Mouse (Mus musculus): ENCODE data around the gene Ntrk2. TPM values are rescaled to one million over a fixed set of nuclear protein-coding genes. Genes with fewer than 3 reads are reported as not detected.

Gene Ntrk2
- polyA plus RNA-seq, 1 experiment from 2014 or later: 1.0 TPM

GRCm38 (mm10) chr13:58911936-58912335 lies 105.6 kb downstream of the Ntrk2 start:
- Histone ChIP-seq H3K36me3 (ENCODE audit: control insufficient read depth, insufficient read depth, low read length) (no peaks in the 10 kb centered on the region), H3K4me1 (replicated peaks; ENCODE audit: control insufficient read depth, insufficient read depth, low read length) (no peaks in the 10 kb centered on the region), H3K4me3 (ENCODE audit: low read depth, low read length) (no peak overlapping the region), H3K9me3 (ENCODE audit: control insufficient read depth, low read length) (no peaks in the 10 kb centered on the region), H3K27me3 (replicated peaks; ENCODE audit: control insufficient read depth, insufficient read depth, low read length) (no peaks in the 10 kb centered on the region), H3K9ac (ENCODE audit: low read length) (no peak overlapping the region), H3K4me2 (ENCODE audit: low read length) (no peak overlapping the region), H3K27ac (ENCODE audit: low read depth) (no peak overlapping the region)
- 81% methylated on average over 2 of the region's 2 CpGs for WGBS
- DNase-seq (ENCODE audit: low spot score) (no peak), ATAC-seq (replicated peaks; ENCODE audit: low FRiP score, low TSS enrichment, low read depth) (no peak)

- Histone ChIP-seq H3K27me3 (replicated peaks; ENCODE audit: control insufficient read depth, insufficient read depth, low read length) (no peaks in the 10 kb centered on the region), H3K9ac (ENCODE audit: low read length) (no peak overlapping the region), H3K4me2 (ENCODE audit: low read length) (no peak overlapping the region), H3K4me1 (replicated peaks; ENCODE audit: control insufficient read depth, insufficient read depth, low read length) (no peaks in the 10 kb centered on the region), H3K9me3 (ENCODE audit: control insufficient read depth, low read length) (no peaks in the 10 kb centered on the region), H3K4me3 (ENCODE audit: low read depth, low read length) (no peak overlapping the region), H3K36me3 (ENCODE audit: control insufficient read depth, insufficient read depth, low read length) (no peaks in the 10 kb centered on the region), H3K27ac (ENCODE audit: low read depth) (no peak overlapping the region)
- DNase-seq (ENCODE audit: low spot score): no peak
- no peak for ATAC-seq (replicated peaks; ENCODE audit: low FRiP score, low TSS enrichment, low read depth)
These were observed 106.2 kb downstream of the Ntrk2 start for GRCm38 (mm10) chr13:58912559-58912958.

GRCm38 (mm10) chr13:58914061-58914814 lies 107.9 kb downstream of the Ntrk2 start:
- no peaks in the 10 kb centered on the region for H3K4me1 ChIP-seq (replicated peaks; ENCODE audit: control insufficient read depth, insufficient read depth, low read length)
- H3K4me3 ChIP-seq (ENCODE audit: low read depth, low read length): no peak overlapping the region
- 67% methylated on average over 6 of the region's 6 CpGs for WGBS
- no peak overlapping the region for H3K4me2 ChIP-seq (ENCODE audit: low read length)
- no peaks in the 10 kb centered on the region for H3K9me3 ChIP-seq (ENCODE audit: control insufficient read depth, low read length)
- H3K27ac ChIP-seq (ENCODE audit: low read depth): no peak overlapping the region
- H3K9ac ChIP-seq (ENCODE audit: low read length): no peak overlapping the region
- DNase-seq (ENCODE audit: low spot score) (no peak), ATAC-seq (replicated peaks; ENCODE audit: low FRiP score, low TSS enrichment, low read depth) (no peak)
- no peaks in the 10 kb centered on the region for H3K27me3 ChIP-seq (replicated peaks; ENCODE audit: control insufficient read depth, insufficient read depth, low read length)
- H3K36me3 ChIP-seq (ENCODE audit: control insufficient read depth, insufficient read depth, low read length): no peaks in the 10 kb centered on the region

- no peak overlapping the region for H3K4me2 ChIP-seq (ENCODE audit: low read length)
- H3K4me3 ChIP-seq (ENCODE audit: low read depth, low read length): no peak overlapping the region
- no peaks in the 10 kb centered on the region for H3K9me3 ChIP-seq (ENCODE audit: control insufficient read depth, low read length)
- no peak overlapping the region for H3K9ac ChIP-seq (ENCODE audit: low read length)
- no peaks in the 10 kb centered on the region for H3K4me1 ChIP-seq (replicated peaks; ENCODE audit: control insufficient read depth, insufficient read depth, low read length)
- 98% methylated on average over 2 of the region's 2 CpGs for WGBS
- no peak overlapping the region for H3K27ac ChIP-seq (ENCODE audit: low read depth)
- ATAC-seq (replicated peaks; ENCODE audit: low FRiP score, low TSS enrichment, low read depth) (no peak), DNase-seq (ENCODE audit: low spot score) (no peak)
- H3K27me3 ChIP-seq (replicated peaks; ENCODE audit: control insufficient read depth, insufficient read depth, low read length): no peaks in the 10 kb centered on the region
- no peaks in the 10 kb centered on the region for H3K36me3 ChIP-seq (ENCODE audit: control insufficient read depth, insufficient read depth, low read length)
These were observed 110.0 kb downstream of the Ntrk2 start for GRCm38 (mm10) chr13:58916348-58916747.

- H3K4me3 ChIP-seq (ENCODE audit: low read depth, low read length): no peak overlapping the region
- no peaks in the 10 kb centered on the region for H3K4me1 ChIP-seq (replicated peaks; ENCODE audit: control insufficient read depth, insufficient read depth, low read length)
- no peak overlapping the region for H3K4me2 ChIP-seq (ENCODE audit: low read length)
- no peaks in the 10 kb centered on the region for H3K36me3 ChIP-seq (ENCODE audit: control insufficient read depth, insufficient read depth, low read length)
- ATAC-seq (replicated peaks; ENCODE audit: low FRiP score, low TSS enrichment, low read depth) (no peak), DNase-seq (ENCODE audit: low spot score) (no peak)
- H3K27ac ChIP-seq (ENCODE audit: low read depth): no peak overlapping the region
- H3K27me3 ChIP-seq (replicated peaks; ENCODE audit: control insufficient read depth, insufficient read depth, low read length): no peaks in the 10 kb centered on the region
- H3K9me3 ChIP-seq (ENCODE audit: control insufficient read depth, low read length): no peaks in the 10 kb centered on the region
- no peak overlapping the region for H3K9ac ChIP-seq (ENCODE audit: low read length)
- WGBS: 92% methylated on average over 7 of the region's 7 CpGs
These were observed 113.9 kb downstream of the Ntrk2 start for GRCm38 (mm10) chr13:58920241-58920640.

GRCm38 (mm10) chr13:58921255-58921654 lies 114.9 kb downstream of the Ntrk2 start:
- Histone ChIP-seq H3K4me1 (replicated peaks; ENCODE audit: control insufficient read depth, insufficient read depth, low read length) (no peaks in the 10 kb centered on the region), H3K27me3 (replicated peaks; ENCODE audit: control insufficient read depth, insufficient read depth, low read length) (no peaks in the 10 kb centered on the region), H3K9me3 (ENCODE audit: control insufficient read depth, low read length) (no peaks in the 10 kb centered on the region), H3K4me2 (ENCODE audit: low read length) (no peak overlapping the region), H3K36me3 (ENCODE audit: control insufficient read depth, insufficient read depth, low read length) (no peaks in the 10 kb centered on the region), H3K9ac (ENCODE audit: low read length) (no peak overlapping the region), H3K27ac (ENCODE audit: low read depth) (no peak overlapping the region), H3K4me3 (ENCODE audit: low read depth, low read length) (no peak overlapping the region)
- 77% methylated on average over 3 of the region's 3 CpGs for WGBS
- no peak for ATAC-seq (replicated peaks; ENCODE audit: low FRiP score, low TSS enrichment, low read depth)
- no peak for DNase-seq (ENCODE audit: low spot score)

GRCm38 (mm10) chr13:58921705-58922104 lies 115.3 kb downstream of the Ntrk2 start:
- Histone ChIP-seq H3K4me1 (replicated peaks; ENCODE audit: control insufficient read depth, insufficient read depth, low read length) (no peaks in the 10 kb centered on the region), H3K4me2 (ENCODE audit: low read length) (no peak overlapping the region), H3K27me3 (replicated peaks; ENCODE audit: control insufficient read depth, insufficient read depth, low read length) (no peaks in the 10 kb centered on the region), H3K9ac (ENCODE audit: low read length) (no peak overlapping the region), H3K9me3 (ENCODE audit: control insufficient read depth, low read length) (no peaks in the 10 kb centered on the region), H3K4me3 (ENCODE audit: low read depth, low read length) (no peak overlapping the region), H3K36me3 (ENCODE audit: control insufficient read depth, insufficient read depth, low read length) (no peaks in the 10 kb centered on the region), H3K27ac (ENCODE audit: low read depth) (no peak overlapping the region)
- ATAC-seq (replicated peaks; ENCODE audit: low FRiP score, low TSS enrichment, low read depth) (no peak), DNase-seq (ENCODE audit: low spot score) (no peak)
- WGBS: 83% methylated on average over 10 of the region's 10 CpGs

- H3K27me3 ChIP-seq (replicated peaks; ENCODE audit: control insufficient read depth, insufficient read depth, low read length): no peaks in the 10 kb centered on the region
- ATAC-seq (replicated peaks; ENCODE audit: low FRiP score, low TSS enrichment, low read depth) (no peak), DNase-seq (ENCODE audit: low spot score) (no peak)
- 87% methylated on average over 15 of the region's 15 CpGs for WGBS
- no peak overlapping the region for H3K27ac ChIP-seq (ENCODE audit: low read depth)
- H3K36me3 ChIP-seq (ENCODE audit: control insufficient read depth, insufficient read depth, low read length): no peaks in the 10 kb centered on the region
- no peak overlapping the region for H3K4me2 ChIP-seq (ENCODE audit: low read length)
- no peaks in the 10 kb centered on the region for H3K4me1 ChIP-seq (replicated peaks; ENCODE audit: control insufficient read depth, insufficient read depth, low read length)
- H3K9ac ChIP-seq (ENCODE audit: low read length): no peak overlapping the region
- H3K4me3 ChIP-seq (ENCODE audit: low read depth, low read length): no peak overlapping the region
- no peaks in the 10 kb centered on the region for H3K9me3 ChIP-seq (ENCODE audit: control insufficient read depth, low read length)
These were observed 115.8 kb downstream of the Ntrk2 start for GRCm38 (mm10) chr13:58922174-58922573.

- Histone ChIP-seq H3K9ac (ENCODE audit: low read length) (no peak overlapping the region), H3K36me3 (ENCODE audit: control insufficient read depth, insufficient read depth, low read length) (no peaks in the 10 kb centered on the region), H3K4me1 (replicated peaks; ENCODE audit: control insufficient read depth, insufficient read depth, low read length) (no peaks in the 10 kb centered on the region), H3K9me3 (ENCODE audit: control insufficient read depth, low read length) (no peaks in the 10 kb centered on the region), H3K4me3 (ENCODE audit: low read depth, low read length) (no peak overlapping the region), H3K4me2 (ENCODE audit: low read length) (no peak overlapping the region), H3K27me3 (replicated peaks; ENCODE audit: control insufficient read depth, insufficient read depth, low read length) (no peaks in the 10 kb centered on the region), H3K27ac (ENCODE audit: low read depth) (no peak overlapping the region)
- WGBS: 75% methylated on average over 7 of the region's 7 CpGs
- no peak for ATAC-seq (replicated peaks; ENCODE audit: low FRiP score, low TSS enrichment, low read depth)
- no peak for DNase-seq (ENCODE audit: low spot score)
These were observed 117.1 kb downstream of the Ntrk2 start for GRCm38 (mm10) chr13:58923496-58923895.
